Mouse (Mus musculus) frontal cortex, adult (tissue): ENCODE data around the gene Kidins220.

ENCODE experiments used
- ATAC-seq: cut with Nextera tagmentation; 2 replicates; pipeline ENCODE4 v1.9.2; 2017; ENCODE audit warnings: mild to moderate bottlenecking, moderate library complexity, mixed read lengths; ENCODE audit not compliant: low TSS enrichment

The Kidins220 gene

GRCm38 (mm10) chr12:24974446-24975114, at the start of gene Kidins220:
Gene Kidins220 (plus strand): TSS chr12:24974925.
- peak; percentile 80 for ATAC-seq

- no peak for ATAC-seq
Observed at GRCm38 (mm10) chr12:24925276-24925675, 49.4 kb upstream of the Kidins220 start.

- no peak for ATAC-seq
Observed at GRCm38 (mm10) chr12:24925684-24926083, 49.0 kb upstream of the Kidins220 start.

GRCm38 (mm10) chr12:24928051-24928748, 46.5 kb upstream of the Kidins220 start:
- ATAC-seq: peak; percentile 84

- no peak for ATAC-seq
Observed at GRCm38 (mm10) chr12:24929043-24929442, 45.7 kb upstream of the Kidins220 start.

- ATAC-seq: no peak
Observed at GRCm38 (mm10) chr12:24930760-24931159, 44.0 kb upstream of the Kidins220 start.

GRCm38 (mm10) chr12:24932120-24932519, 42.6 kb upstream of the Kidins220 start:
- ATAC-seq: no peak

- no peak for ATAC-seq
Observed at GRCm38 (mm10) chr12:24933206-24933775, 41.4 kb upstream of the Kidins220 start.

- ATAC-seq: no peak
Observed at GRCm38 (mm10) chr12:24933996-24934395, 40.7 kb upstream of the Kidins220 start.

- ATAC-seq: no peak
Observed at GRCm38 (mm10) chr12:24936281-24936680, 38.4 kb upstream of the Kidins220 start.

GRCm38 (mm10) chr12:24939372-24939771, 35.4 kb upstream of the Kidins220 start:
- no peak for ATAC-seq

- ATAC-seq: no peak
Observed at GRCm38 (mm10) chr12:24942619-24943287, 32.0 kb upstream of the Kidins220 start.

- ATAC-seq: no peak
Observed at GRCm38 (mm10) chr12:24943427-24943826, 31.3 kb upstream of the Kidins220 start.

GRCm38 (mm10) chr12:24944597-24944996, 30.1 kb upstream of the Kidins220 start:
- no peak for ATAC-seq

GRCm38 (mm10) chr12:24947065-24947464, 27.7 kb upstream of the Kidins220 start:
- ATAC-seq: no peak

- ATAC-seq: peak; percentile 45; the same call in 1 of the 2 replicates
Observed at GRCm38 (mm10) chr12:24948344-24948743, 26.4 kb upstream of the Kidins220 start.

- no peak for ATAC-seq
Observed at GRCm38 (mm10) chr12:24950376-24951046, 24.2 kb upstream of the Kidins220 start.

- peak; percentile 61; the same call in 1 of the 2 replicates for ATAC-seq
Observed at GRCm38 (mm10) chr12:24952147-24952546, 22.6 kb upstream of the Kidins220 start.

GRCm38 (mm10) chr12:24955137-24955536, 19.6 kb upstream of the Kidins220 start:
- ATAC-seq: no peak

GRCm38 (mm10) chr12:24958526-24958925, 16.2 kb upstream of the Kidins220 start:
- no peak for ATAC-seq

- no peak for ATAC-seq
Observed at GRCm38 (mm10) chr12:24961821-24962220, 12.9 kb upstream of the Kidins220 start.
